Mouse (Mus musculus) thymus, postnatal 4 days (tissue): ENCODE measurements around the gene Usp5.
A peak's percentile ranks its signal among the peaks of the same experiment; 100 is the strongest.
"Not testable (repeated sequence)": the region's sequence is repeated elsewhere in the genome, so short reads cannot be mapped to it uniquely, and the experiment has no call there.

Experiments
- DNase-seq: peaks from one replicate; pipeline ENCODE4 v3.0.0; 2021

Gene Usp5

DNA sequence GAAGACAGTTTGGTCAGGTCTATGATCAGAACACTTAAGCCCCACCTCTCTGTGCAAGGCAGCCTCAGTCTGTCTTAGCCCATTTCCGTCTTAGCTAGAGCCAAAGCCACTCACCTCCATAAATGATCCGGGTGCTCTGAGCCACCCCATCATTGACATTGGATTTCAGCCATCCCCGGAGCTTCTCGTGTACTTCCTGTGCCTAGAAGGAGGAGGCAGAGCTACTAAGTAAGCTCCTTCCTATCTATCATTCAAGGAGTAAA, 17.9 kb downstream of the Usp5 start:
- no peak for DNase-seq

DNA sequence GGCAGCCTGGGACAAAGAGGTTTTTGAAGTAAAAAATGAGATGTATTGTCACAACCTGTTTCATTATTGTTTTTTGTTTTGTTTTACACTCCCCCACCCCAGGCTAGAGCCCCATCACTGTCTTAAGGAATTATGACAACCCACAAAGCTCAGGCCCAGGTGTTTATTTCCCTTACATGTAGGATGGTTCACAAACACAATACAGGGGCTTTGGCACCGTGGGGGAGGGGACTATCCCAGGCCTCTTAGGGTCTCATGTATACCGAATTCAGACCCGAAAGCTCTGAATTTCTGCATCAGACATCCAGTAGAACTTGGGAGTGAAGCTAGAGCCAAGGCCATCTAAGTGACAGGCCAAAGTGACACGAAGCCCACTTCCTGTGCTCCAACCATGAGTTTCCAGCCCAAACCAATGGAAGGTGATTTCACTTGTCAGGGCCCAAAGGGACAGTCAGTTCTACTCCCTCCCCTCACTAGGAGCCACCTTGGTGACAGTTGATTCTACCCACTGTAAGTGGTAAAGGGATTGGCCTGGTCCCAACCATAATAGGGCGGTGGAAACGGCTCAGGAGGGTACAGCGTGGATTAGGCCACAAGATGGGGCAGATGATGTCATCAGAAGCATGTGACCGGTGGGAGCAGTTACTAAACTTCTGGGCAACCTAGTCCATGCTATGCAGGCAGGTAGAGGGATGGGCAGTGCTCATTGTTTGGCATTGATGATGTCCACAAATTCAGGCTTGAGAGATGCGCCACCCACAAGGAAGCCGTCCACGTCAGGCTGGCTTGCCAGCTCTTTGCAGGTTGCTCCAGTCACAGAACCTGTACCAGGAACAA, 18.5 kb downstream of the Usp5 start:
- DNase-seq = not testable (repeated sequence)

DNA sequence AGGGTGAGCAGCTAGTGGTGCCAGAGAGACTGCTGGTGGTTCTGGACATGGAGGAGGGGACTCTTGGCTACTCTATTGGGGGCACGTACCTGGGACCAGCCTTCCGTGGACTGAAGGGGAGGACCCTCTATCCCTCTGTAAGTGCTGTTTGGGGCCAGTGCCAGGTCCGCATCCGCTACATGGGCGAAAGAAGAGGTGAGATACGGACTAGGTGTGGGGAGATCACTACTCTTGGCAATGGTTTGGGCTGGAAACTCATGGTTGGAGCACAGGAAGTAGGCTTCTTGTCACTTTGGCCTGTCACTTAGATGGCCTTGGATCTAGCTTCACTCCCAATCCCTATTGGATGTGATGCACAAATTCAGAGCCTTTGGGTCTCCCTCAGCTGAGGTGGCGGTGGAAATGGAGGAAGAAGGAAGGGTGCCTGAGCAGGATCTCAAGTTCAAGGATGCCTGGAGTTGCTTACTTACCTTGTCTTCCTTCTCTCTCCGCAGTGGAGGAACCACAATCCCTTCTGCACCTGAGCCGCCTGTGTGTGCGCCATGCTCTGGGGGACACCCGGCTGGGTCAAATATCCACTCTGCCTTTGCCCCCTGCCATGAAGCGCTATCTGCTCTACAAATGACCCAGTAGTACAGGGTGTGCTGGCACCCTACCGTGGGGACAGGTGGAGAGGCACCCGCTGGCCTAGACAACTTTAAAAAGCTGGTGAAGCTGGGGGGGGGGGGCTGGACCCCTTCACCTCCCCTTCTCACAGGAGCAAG, 19.3 kb downstream of the Usp5 start:
- DNase-seq = no peak

DNA sequence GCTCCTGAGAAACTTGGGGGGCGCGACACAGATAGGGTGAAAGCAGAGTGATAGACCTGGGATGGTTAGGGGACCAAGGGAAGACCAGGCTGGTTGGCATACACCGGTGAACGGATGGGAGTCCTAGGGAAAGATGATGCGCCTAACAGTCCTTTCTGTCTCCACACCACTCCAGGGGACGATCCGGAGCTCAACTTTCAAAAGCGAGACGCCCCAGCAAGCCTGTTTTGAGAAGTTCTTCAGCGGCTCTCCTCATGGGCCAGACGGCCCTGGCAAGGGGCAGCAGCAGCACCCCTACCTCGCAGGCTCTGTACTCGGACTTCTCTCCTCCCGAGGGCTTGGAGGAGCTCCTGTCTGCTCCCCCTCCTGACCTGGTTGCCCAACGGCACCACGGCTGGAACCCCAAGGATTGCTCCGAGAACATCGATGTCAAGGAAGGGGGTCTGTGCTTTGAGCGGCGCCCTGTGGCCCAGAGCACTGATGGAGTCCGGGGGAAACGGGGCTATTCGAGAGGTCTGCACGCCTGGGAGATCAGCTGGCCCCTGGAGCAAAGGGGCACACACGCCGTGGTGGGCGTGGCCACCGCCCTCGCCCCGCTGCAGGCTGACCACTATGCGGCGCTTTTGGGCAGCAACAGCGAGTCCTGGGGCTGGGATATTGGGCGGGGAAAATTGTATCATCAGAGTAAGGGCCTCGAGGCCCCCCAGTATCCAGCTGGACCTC, 20.1 kb downstream of the Usp5 start:
- peak; percentile 76 for DNase-seq

DNA sequence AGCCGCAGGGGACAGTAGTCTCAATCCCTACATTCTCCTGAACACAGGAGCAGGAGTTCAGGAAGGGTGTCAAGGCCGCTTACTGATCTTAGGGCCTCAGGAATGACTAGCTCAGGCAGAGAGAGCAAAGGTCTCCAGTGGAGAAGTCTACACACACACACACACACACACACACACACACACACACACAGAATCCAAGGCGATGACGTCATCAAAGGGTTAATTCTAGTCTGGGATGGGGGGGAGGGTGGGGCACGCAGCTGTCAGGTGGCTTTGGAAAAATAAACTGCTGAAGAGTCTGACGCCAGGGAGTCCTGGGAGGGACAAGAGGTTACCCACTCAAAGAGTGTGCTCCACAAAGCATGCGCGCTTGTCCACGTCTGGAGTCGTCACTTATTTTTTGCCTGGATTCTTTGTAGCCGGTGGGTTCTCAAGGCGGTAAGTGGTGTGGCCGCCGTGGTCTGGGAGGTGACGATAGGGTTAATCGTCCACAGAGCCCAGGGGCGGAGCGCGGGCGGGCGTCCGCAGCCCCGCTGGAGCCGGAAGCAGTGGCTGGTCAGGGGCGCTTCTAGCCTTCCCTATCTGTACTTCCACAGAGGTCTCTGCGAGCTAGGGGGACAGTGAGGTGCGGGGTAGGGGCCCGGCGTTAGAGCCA, 20.8 kb downstream of the Usp5 start, which contains the start of gene Spsb2:
TSS of gene Spsb2 (plus strand) at position 304 of the 655 bp plus-strand sequence.
- peak; percentile 50 for DNase-seq

DNA sequence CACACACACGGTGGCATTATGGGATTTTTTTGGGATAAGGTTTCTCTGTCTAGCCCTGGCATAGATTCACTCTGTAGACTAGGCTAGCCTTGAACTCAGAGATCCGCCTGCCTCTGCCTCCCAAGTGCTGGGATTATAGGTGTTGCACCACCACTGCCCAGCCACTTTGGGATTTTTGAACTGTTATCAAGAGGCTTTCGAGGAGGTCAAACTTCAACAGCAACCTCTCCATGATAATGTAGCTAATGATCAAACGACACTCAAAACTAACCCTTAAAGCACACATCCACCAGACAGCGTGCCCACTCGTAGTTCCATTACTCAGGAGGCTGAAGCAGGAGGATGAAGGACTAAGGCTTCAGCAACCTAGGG, 21.3 kb downstream of the Usp5 start:
- no peak for DNase-seq

DNA sequence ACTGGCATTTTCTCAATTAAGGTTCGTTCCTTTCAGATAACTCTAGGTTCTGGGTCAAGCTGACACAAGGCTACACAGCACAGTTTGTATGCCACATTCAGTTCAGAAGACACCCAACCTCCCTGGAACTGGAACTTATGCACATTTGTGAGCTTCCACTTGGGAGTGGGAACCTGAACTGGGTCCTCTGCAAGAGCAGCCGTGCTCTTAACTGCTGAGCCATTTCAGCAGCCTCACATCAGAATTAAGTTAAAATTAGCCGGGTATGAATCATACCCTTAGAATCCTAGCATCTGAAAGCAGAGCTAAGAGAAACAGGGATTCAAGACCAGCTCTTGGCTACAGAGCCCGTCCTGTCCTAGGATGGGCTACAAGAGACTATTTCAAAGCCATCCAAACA, 21.9 kb downstream of the Usp5 start:
- no peak for DNase-seq

DNA sequence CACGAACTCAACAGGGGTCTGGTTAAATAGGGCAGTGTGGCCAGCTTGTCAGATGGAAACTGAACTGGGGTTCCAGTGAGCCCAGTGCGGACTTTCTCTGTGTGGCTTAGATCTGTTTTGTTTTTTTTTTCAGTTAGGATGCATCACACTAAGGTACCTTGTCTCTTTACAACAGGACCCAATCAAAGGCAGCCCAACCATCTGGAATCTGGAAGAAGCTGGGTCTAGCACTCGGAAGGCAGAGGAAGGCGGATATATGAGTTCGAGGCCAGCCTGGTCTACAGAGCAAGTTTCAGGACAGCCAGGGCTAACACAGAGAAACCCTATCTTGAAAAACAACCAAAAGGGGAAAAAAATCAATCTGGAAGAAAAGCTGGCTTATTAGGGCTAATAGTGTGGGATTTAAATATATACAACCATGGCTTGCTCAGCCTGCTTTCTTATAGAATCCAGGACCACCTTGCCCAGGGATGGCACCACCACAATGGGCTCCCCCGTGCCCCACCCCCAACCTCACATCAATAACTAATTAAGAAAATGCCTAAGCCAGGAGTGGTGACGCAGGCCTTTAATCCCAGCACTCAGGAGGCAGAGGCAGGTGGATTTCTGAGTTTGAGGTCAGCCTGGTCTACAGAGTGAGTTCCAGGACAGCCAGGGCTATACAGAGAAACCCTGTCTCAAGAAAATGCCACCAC, 22.7 kb downstream of the Usp5 start:
- DNase-seq = no peak

DNA sequence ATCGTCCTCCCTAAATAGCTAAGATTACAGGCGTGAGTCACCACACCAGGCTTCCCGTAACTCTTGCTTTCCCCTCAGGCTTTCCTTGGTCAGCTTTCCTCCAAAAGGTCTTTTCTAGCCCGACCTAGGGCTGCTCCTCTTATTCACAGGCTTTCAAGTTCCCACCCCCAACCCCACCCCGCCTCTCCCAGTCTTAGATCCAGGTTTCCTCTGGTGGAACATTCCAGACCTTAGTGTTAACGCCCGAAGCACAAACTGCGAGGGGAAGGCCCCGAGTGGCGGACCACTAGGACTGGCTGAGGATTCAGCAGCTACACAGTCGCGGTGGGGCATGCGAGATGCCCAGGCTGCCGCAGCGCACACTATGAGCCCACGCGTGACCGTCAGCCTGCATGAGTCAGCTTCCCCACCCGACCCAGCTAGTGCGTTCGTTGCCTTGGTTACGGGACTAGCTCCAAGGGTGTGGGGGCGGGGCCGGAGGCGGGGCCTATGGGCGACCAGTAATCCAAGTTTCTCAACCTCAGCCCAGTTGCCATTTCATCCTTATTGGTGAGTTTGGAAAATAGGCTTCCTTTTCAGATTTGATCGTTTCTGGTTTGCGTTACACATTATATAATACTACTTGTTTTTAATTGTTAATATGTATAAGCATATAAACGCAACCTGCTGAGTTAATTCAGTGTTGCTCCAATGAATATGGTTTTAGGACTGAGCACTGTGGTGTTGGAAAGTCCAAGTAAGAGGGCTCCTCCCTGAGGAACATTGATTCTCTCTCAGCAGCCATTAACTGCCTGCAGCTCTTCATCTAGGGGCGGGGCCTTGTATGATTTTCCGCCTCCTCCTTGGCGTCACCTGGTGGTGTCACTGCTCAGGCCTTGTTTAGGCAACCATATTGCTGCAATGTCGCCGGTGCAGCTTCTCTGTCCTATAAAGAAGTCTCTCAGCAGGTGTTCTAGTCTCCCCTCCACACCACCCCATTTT, 23.7 kb downstream of the Usp5 start:
- DNase-seq = peak; percentile 86

DNA sequence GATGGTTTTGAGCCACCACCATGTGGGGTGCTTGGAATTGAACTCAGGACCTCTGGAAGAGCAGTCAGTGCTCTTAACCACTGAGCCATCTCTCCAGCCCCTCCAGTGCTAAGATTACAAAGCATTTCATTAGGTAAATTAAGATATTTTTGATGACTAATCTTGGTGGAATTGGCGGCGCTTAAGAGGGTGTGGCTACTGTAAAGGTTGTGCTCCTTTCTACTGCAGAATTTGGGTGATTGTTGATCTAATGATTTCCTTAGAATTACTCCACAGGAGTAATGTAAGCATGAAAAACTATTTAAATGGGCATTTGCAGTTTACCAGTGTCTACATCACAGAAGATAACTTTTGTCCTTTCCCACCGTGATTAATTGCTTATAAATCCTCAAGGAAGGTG, 24.9 kb downstream of the Usp5 start:
- DNase-seq = no peak

DNA sequence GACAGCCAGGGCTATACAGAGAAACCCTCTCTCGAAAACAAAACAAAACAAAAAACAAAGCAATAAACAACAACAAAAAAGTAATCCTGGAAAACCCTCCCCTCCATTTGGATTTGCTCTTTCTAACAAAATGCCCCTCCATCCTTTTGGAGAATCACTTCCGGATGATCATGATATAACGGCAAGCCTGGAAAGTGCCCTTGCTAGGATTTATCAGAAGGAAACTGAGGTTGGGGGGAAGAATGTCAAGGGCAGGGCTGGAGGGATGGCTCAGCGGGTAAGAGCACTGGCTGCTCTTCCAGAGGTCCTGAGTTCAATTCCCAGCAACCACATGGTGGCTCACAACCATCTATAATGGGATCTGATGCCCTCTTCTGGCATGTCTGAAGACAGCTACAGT, 25.6 kb downstream of the Usp5 start:
- not testable (repeated sequence) for DNase-seq

DNA sequence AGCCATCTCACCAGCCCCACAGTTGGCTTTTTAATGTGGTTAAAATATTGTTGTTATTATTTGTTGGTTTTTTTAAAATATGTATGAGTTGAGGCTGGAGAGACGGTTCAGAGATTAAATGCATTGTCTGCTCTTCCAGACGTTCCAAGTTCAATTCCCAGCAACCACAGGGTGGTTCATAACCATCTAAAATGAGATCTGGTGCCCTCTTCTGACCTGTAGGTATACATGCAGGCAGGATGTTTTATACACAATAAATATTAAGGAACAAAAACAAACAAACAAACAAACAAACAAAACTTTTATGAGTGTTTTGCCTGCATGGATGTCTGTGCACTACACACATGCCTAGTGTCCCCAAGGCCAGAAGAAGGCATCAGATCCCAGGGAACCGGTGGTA, 26.2 kb downstream of the Usp5 start:
- no peak for DNase-seq

DNA sequence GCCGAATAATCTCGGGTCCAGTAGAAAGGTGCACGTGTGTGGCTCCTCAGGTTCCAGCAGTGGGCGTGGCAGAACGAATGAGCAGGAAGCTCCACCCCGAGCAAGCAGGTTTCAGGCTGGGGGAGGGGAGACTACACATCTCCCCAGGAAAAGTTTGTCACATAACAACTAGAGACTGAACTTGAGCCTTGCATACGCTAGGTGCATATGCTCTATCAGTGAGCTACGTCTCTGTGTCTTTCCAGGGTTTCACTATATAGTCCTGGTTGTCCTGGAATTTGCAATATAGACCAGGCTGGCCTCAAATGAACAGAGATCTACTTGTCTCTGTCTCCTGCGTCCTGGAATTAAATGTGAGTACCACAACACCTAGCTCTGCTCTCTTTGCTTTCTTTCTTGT, 26.9 kb downstream of the Usp5 start:
- DNase-seq = not testable (repeated sequence)

DNA sequence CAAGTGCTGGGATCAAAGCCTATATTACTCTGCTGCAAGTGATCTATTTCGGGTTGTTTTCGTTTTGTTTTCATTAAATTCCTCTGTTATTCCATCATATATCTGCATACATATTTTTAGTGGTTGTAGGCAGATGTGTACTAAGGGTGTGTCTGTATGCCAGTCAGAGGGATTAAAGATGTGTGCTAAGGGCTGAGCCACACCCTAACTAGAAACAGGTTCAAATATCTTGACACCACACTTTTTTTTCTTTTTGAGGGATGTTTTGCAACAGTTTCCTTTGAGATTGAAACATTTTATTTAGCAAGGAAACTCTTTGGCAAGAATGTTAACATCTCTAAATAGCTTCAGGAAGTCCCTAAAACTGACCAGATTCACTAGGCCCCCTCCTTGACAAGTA, 33.1 kb downstream of the Usp5 start:
- DNase-seq = no peak

DNA sequence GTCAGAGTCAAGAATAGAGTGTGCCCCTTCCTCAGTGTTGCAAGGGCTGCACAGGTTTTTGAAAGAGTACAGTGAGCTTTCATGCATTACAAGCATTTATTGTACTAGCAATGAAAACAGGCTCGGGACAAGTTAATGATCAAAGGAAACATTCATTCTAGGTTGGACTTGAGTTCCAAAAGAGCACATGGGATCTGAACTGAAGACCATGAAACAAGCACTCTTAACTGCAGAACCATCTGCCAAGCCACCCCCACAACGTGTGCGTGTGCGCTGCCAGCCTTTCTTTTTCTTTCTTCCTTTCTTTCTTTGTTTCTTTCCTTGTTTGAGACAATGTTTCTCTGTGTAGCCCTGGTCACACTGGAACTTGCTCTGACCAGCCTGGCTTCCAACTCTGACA, 33.5 kb downstream of the Usp5 start:
- DNase-seq = no peak

DNA sequence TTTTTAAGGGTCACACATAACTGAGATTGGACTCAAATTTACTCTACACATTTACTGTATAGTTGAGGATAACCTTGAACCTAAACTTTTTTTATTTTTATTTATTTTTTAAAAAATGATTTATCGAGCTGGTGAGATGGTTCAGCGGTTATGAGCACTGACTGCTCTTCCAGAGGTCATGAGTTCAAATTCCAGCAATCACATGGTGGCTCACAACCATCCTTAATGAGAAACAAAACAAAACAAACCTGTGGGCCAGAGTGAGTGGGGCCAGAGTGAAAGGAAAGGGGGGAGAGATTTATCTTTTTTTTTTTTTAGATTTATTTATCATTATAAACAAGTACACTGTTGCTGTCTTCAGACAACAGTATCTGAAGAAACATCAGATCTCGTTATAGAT, 37.4 kb downstream of the Usp5 start:
- no peak for DNase-seq

DNA sequence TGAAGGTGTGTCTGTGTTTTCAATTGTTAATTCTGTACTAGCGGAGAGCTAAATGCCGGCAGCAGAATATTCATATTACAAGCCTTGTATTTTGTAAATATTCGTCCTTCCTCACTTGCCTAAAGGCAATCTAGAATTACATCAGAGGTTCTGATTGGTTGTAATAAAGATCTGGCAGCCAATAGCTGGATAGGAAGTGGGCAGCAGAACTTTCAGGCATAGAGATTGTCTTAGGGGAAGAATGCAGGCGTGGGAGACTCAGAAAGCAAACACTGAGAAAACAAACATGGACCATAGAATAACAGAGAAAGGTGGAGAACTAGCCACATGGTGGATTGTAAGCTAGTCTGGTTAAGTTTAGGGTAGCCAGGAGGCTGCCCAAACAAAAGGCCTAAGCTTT, 39.2 kb downstream of the Usp5 start:
- DNase-seq = no peak

DNA sequence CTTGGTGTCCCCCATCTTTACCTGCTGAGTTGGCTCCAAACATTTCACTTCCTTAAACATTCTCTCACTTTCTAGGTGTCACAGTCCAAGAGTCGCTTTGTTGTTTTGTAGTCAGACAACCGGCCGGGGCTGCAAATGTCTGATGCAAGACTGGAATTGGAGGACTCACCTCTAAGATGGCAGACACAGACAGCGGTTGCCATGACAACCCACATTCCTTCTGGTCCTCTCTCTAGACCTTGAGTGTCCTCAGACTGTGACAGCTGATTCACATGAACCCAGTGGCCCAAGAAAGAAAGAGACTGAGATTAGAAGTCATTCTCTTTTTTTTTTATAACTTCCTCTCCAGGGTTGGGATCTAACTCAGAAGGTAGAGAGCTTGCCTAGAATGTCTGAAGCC, 39.8 kb downstream of the Usp5 start:
- DNase-seq = no peak

DNA sequence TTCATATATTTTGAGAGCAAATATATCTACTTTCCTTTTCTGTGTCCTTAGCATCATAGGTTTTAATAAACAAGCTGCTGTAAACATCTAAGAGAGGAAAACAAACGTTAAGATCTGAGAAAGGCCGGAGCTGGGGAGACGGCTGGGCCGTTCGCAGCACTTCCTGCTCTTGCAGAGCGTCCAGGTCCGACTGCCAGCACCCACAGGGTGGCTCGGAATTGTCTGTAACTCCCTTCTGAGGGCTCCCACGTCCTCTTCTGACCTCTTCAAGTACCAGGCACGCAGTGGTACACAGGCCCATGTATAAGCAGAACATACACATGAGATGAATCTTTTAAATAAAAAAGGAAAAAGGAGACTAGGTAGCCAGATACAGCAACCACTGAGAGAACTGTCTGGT, 41.6 kb downstream of the Usp5 start:
- no peak for DNase-seq

DNA sequence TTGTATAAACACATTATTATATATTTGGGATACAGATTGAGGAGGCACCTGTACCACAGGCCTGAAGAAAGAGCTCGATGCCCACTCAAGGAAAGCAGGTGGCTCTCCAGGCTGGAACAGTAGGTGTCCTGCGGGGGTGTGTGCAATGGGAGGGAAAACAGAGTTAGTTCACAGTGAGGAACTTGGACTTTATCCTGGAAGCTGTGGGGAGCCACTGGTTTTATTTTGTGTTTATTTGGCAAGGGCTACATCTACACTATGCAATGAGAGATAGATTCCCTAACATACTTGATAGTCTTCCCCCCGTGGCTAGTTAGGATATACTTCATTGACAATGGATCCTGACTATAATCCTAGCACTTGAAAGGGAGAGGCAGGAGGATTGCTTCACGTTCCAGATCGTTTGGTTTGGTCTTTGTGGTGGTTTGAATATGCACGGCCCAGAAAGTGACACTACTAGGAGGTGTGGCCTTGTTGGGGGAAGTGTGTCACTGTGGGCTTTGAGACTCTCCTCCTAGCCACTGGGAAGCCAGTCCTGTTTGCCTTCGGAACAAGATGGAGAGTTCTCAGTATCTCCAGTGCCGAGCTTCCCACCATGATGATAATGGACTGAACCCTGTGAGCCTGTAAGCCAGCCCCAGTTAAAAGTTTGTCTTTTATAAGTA, 42.4 kb downstream of the Usp5 start:
- no peak for DNase-seq

DNA sequence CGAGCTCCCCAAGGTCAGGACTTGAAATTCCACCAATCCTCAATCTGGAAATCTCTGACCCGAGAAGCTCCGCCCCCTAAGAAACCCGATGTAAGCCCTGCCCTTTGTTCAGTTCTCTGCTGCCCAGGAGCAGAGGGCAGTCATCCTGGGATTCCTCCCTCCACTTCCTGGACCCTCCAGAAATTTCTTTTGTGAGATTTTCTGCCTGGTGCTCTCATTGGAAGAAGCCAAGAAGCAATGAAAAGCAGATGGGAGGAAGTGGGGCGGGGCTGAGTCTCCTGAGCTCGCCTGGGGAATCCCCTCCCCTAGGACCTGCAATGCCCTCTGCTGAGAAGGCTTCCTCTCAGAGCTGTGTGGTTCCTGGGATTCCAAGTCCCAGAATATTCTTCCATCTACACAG, 46.8 kb downstream of the Usp5 start:
- peak; percentile 70 for DNase-seq
